Mouse (Mus musculus): ENCODE measurements around the gene Gcnt7.

DNA sequence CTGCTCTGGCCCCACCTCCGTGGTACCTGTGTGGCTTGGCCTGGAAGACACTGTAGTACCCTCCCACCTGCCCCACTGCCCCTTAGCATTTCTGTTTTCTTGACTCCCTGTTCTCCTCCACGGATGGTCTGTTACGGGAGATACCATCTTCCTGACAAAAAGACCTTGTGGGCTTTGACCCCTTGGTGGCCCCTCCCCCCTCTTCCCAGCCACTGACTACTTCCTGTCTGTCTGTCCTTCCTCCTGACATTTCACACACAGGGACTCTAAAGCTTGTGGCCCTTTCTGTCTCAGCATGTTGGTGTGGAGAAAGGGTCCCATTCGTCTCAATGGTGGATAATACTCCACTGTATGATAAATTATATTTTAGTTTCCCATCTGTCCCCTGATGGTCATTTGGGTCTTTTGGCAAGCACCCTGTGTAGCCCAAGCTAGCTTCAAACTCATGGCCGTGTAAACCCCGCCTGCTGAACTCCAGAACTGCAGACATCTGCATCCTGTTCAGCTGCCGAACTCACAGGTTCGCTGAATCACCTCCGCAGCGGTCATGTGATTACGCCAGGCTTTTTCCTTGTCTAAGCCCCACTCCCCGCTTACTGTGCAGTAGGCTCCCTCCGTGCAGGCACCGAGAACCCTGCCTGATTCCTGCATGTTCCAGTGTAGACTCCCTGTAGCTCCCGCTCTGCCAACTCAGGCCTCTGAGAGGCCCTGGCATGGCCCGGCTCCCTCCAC, 23.4 kb upstream of the Gcnt7 start:
- TF ChIP-seq CTCF (conservative IDR thresholded peaks at IDR 0.05; ENCODE audit: low read length) (no peak), POU5F1 (IDR thresholded peaks at IDR 0.05; ENCODE audit: borderline replicate concordance, low read length) (no peak)
